14 mouse cellular contexts compared by ENCODE assay signal in genomic region chr15:4378766-4379165, GRCm38 (mm10). TPM values are rescaled to one million over a fixed set of nuclear protein-coding genes. Genes with fewer than 3 reads are reported as not detected.
A peak's percentile ranks its signal among the peaks of the same experiment; 100 is the strongest.
DNase-seq lines count a peak whose midpoint lies in the region; ATAC-seq and TF ChIP-seq lines count a peak whose summit lies in the region.
"Had no signal": no experiment of that assay in that cellular context is flagged by ENCODE, and none has a peak within 500 bp of the region (broad histone marks: within the 10 kb centered on the region; RNA-seq: fewer than 3 reads in every experiment).

No protein-coding gene starts in this region.

- no peak for ATAC-seq in stomach, postnatal 0 days (ENCODE audit: low FRiP score, low TSS enrichment)
- ATAC-seq: intestine, postnatal 0 days had no signal

- no peaks in the 10 kb centered on the region for H3K9me3 ChIP-seq in stomach, postnatal 0 days (ENCODE audit: control insufficient read depth, low read length)
- H3K9me3 ChIP-seq: limb, embryonic 12.5 days had no signal

- no peak overlapping the region for H3K9ac ChIP-seq in stomach, postnatal 0 days (ENCODE audit: low read length)
- H3K9ac ChIP-seq: limb, embryonic 12.5 days had no signal

- TF ChIP-seq CTCF in stomach, postnatal 0 days (IDR thresholded peaks at IDR 0.05; ENCODE audit: low read depth) = no peak

- TF ChIP-seq EP300 in stomach, postnatal 0 days (optimal IDR thresholded peaks at IDR 0.05) = no peak

- H3K27ac ChIP-seq in stomach, postnatal 0 days (replicated peaks) = no peak overlapping the region
- H3K27ac ChIP-seq: limb, embryonic 12.5 days had no signal

- no peaks in the 10 kb centered on the region for H3K36me3 ChIP-seq in stomach, postnatal 0 days (ENCODE audit: control insufficient read depth, insufficient read depth, low read length)
- H3K36me3 ChIP-seq: limb, embryonic 12.5 days had no signal

- no peak overlapping the region for H3K4me2 ChIP-seq in stomach, postnatal 0 days (replicated peaks; ENCODE audit: low read depth)
- H3K4me2 ChIP-seq: limb, embryonic 12.5 days had no signal

- 75% methylated on average over 5 of the region's 5 CpGs for WGBS in stomach, postnatal 0 days

- H3K27me3 ChIP-seq in stomach, postnatal 0 days (ENCODE audit: control insufficient read depth, insufficient read depth, low read length) = no peaks in the 10 kb centered on the region
- H3K27me3 ChIP-seq: CH12.LX had no signal

- no peak overlapping the region for H3K4me3 ChIP-seq in stomach, postnatal 0 days (ENCODE audit: low read depth, low read length)
- H3K4me3 ChIP-seq: limb, embryonic 12.5 days had no signal

- H3K4me1 ChIP-seq in stomach, postnatal 0 days (replicated peaks; ENCODE audit: control insufficient read depth, insufficient read depth) = no peaks in the 10 kb centered on the region

- DNase-seq in layer of hippocampus, postnatal 14 days (ENCODE audit: low spot score in 2 of 2) = peak; percentile 6 to 9
- no peak for DNase-seq in layer of hippocampus, adult 11-12 months (ENCODE audit: low spot score)
- peak; percentile 4 for DNase-seq in brain, embryonic 18.5 days (ENCODE audit: low read depth, low spot score)
- peak; percentile 55 to 61 for DNase-seq in cerebellum, postnatal 14 days
- DNase-seq in retina, embryonic 14.5 days (ENCODE audit: low spot score) = peak; percentile 21
- DNase-seq in adrenal gland, postnatal 14 days = no peak
- DNase-seq in stomach, postnatal 0 days (ENCODE audit: low spot score) = no peak
- DNase-seq: kidney, postnatal 36 days; layer of hippocampus, postnatal 36 days; lung, postnatal 4 days; thymus, adult 2 months had no signal

RNA-seq across cellular contexts. Expression of gene Plcxd3, which starts 3.5 kb away (rescaled TPM):
- total RNA-seq in layer of hippocampus, postnatal 14 days (2021) = 10 to 100 TPM; 22.7 to 23.6 TPM
- total RNA-seq in adrenal gland, postnatal 14 days (2021) = 2.5 and 4.0 TPM in 2 replicates
- polyA plus RNA-seq in stomach, postnatal 0 days (2015; fragmentation: Nextera tagmentation; extraction: Ambion mirVana) = 2.2 and 2.7 TPM in 2 replicates
- polyA plus RNA-seq: thymus, adult 2 months had no signal

Comparison
In these comparisons a context has a peak if more than half of its experiments do, and no peak if none do; other contexts are left out.
1. DNase-seq: peak in layer of hippocampus, postnatal 14 days (2 of 2), brain, embryonic 18.5 days (single experiment), cerebellum, postnatal 14 days (2 of 2) and retina, embryonic 14.5 days (single experiment); none in layer of hippocampus, adult 11-12 months (single experiment), adrenal gland, postnatal 14 days (single experiment) and stomach, postnatal 0 days (single experiment).